Mouse (Mus musculus): Measurements from ENCODE around the gene Ctcf.

Ctcf gene

DNA sequence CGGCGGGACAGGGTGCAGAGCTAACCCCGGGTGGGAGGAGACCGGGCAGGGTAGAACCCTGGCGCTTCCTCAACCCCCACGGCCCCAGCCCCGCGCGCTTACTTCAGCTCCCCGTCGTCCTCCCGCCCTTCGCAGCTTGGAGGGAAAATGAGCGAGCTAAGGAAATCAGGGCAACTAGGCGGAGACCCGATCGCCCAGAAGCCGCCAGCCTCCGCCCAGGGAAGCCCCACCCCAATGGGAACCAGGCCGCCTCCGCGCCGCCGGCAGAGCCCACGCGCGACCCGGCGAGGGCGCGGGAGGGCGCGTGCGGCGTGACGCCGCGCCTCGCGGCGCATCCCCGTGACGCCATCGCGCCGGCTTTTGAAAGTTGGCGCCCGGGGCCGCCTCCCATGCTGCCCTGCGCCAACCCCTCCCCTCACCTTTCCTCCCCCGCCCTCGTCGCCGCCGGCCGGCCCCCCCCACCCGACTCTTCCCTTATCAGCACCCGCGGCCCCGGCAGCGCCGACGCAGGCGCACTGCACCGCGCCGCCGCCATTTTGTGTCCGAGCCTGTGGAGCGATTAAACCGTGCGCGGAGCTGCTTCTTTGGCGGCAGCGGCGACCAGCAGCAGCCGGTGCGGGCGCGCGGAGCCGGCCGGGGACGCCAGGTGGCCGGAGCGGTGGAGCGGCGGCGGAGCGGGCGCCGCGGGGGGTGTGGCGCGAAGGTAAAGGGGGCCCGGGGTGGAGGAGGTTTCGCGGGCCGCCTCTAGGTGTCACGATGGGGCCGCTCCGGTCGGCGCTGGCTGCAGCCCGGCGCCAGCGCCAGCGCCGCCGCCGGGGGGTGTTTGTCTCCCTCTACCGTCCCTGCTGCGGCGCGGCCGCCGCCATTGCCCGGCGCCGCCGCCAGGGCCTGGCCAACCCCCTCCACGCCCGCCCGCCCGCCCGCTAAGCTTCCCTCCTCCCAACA, at the start of gene Ctcf:
Gene Ctcf, plus strand, starts transcription at position 551 of the 945 bp plus-strand sequence.
- in situ Hi-C loops (cut with MboI, MseI) = no loop called here

DNA sequence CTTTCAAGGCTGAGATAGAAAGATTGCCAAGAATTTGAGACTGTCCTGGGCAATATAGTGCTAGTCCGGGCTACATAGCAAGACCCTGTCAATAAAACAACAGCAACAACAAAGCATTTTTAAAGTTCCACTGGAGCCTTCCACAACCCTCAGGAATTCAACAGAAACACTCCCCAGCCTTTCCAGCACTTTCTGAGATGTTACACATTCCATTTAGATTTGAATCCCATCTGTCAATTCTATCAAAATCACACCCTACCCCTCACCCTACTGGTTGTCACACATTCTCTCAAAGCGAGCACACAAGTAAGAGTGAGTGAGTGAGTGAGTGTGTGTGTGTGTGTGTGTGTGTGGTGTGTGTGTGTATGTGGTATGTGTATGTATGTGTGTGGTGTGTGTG, 43.9 kb upstream of the Ctcf start:
- in situ Hi-C loops (cut with MboI, MseI) = loop anchor here (25.0 kb wide), 1 partner anchor 845 kb away; no protein-coding TSS in a partner anchor

DNA sequence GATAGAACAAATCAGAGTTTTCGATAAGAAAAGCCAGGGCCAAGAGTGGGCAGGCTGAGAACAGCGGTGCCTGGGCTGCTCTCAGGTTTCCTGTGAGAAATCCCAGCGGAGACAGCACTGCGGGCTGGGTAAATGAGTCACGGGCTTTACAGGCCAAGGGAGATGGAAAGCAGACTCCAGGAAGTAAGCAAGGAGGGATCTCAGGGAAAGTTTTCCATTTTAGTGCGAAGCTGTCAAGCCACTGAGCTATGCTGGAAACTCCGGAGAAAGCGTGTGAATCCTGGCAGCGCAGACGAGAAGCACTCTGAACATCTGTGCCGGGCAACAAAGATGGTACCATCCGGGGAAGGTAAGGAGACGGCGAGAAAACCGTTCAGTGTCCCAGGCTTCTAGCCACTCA, 42.5 kb upstream of the Ctcf start:
- in situ Hi-C loops (cut with MboI, MseI) = loop anchor here (25.0 kb wide), 1 partner anchor 843 kb away; no protein-coding TSS in a partner anchor

DNA sequence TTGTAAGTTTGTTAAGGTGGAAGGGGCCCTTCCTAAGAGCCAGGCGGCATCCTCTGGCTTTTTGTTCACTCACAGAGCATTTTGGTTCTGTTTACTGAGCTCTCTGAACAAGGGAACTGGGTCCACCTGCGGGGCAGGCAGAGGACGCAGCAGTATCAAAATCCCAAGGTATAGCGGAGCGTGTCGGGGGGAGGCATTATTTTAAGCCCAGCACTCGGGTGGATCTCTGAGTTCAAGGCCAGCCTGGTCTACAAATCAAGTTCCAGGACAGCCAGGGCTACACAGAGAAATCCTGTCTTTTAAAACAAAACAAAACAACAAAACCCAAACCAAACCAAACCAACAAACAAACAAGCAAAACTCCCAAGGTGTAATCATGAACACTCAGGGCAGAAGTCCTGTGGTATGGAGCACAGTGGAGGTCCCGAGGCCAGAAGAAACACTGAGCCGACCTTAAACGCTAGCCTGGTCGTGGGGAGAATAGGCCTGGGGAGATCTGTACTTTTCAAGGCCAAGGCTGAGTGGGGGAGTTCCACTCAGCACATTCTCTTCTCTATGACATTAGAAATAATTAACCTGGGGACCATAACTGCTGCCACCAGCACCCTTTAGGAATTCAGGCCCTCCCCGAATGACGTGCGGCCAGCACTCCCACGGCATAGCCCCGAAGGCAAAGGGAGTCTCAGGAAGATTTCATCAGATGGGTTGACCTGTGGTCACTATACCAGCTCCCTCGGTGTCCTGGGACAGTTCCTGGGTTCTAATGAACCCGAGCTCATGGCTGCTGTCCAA, 41.7 kb upstream of the Ctcf start:
- in situ Hi-C loops (cut with MboI, MseI) = loop anchor here (25.0 kb wide), 1 partner anchor 843 kb away; no protein-coding TSS in a partner anchor

DNA sequence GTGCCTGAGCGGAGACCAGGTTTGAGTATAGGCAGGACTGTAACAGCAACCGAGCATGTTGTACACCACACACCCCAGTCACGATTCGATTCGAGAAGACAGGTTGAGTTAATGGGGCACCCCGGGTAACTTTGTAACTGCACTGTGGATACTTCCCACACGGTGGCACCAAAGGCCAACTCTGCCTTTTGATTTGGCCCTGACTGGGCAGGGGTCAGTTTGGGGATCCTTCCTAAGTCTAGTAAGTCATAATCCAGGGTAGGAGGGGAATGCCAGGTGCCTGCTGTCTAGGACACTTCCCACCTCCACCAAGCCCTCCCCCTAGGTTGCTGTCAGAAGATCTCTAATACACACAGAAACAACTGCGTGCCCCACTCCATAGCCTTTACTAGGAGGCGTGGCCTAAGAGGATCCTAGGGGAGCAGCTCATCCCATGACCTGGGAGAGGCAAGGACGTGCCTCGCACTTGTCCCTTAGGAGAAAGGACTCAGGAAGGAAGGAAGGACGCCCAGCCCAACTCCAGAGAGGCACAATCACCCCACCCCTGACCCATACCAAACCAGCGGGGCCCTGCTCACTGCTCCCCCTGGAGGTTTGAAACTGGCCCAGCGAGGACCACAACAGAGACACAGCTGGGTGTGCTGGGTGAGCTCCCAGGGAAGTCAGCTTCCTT, 39.9 kb upstream of the Ctcf start:
- in situ Hi-C loops (cut with MboI, MseI) = loop anchor here (25.0 kb wide), 1 partner anchor 841 kb away; no protein-coding TSS in a partner anchor

DNA sequence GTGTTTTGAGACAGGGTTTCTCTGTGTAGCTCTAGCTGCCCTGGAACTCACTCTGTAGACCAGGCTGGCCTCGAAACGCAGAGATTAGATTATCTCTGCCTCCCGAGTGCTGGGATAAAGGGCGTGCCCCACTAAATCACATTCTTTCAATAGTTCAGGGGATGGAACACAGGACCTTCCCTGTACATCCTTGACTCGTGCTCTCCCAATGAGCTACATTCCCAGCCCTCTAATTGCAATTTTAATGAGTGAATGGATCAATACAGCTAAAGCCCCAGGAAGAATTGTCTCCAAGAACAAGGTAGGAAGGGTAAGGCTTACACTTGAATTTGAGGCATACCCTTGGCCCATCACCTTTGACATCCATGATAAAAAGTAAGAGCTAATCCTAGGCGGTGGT, 37.6 kb upstream of the Ctcf start:
- in situ Hi-C loops (cut with MboI, MseI) = loop anchor here (25.0 kb wide), 1 partner anchor 839 kb away; no protein-coding TSS in a partner anchor

DNA sequence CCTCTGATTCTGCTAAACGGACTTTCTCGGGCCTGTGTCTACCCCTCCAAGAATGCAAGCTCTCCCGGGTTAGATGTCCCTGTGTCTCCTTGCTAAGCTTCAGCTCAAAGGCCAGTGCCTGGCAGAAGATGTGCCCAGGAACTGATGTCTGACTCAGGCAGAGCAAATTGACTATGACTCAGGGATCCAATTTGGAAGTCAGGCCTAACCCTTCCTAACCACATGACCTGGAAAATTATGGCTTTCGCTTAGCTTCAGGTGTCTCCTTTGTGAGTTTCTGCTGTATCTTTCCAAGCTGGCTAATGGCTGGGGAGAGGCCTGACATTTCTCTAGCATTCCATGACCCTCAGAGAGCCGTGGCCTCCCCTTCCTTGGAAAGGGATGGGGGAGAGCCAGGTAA, 35.1 kb upstream of the Ctcf start:
- in situ Hi-C loops (cut with MboI, MseI) = loop anchor here (5.0 kb wide), 2 partner anchors 34 to 86 kb away; partner anchors contain the start of genes Atp6v0d1 and Carmil2

DNA sequence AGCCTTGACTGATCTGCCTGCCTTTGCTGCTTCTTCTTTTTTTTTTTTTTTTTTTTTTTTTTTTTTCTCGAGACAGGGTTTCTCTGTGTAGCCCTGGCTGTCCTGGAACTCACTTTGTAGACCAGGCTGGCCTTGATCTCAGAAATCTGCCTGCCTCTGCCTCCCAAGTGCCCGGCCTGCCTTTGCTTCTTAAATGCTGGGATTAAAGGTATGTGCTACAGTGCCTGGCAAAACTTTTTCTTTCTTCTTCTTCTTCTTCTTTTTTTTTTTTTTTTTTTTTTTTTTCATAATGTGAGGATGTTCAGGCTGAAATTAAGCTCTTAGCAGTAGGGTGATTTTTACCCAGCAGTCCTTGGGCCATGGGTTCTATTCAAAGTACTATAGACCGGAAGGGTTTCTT, 33.8 kb upstream of the Ctcf start:
- in situ Hi-C loops (cut with MboI, MseI) = loop anchor here (5.0 kb wide), 2 partner anchors 35 to 85 kb away; partner anchors contain the start of genes Atp6v0d1 and Carmil2

DNA sequence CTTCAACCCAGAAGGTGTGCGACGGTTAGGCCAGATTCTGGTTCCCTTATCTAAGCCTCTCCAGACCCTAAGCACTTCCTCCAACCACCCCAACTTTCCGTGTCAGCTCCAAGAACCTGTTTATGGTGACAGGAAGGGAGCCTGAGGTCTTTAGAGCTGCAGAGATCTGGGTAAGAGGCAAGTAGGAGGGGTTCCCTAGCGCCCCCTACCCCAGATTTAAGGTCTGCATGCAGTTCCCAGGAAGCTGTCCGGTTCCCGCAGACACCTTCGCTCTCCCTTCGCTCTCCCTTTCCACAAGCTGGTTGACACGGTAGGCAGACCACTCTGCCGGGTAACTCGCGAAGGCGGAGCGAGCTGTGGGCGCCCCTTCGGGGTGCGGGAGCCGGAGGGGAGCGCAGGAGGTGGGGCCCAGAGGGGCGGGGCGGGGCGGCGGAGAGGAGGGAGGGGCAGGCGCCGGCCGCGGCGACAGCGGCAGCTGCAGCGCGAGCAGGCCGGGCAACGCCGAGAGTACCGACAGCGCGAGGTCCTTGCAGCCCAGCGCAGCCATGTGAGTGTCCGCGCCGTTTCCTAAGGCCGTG, 31.5 kb upstream of the Ctcf start, which contains the start of gene Ripor1:
Gene Ripor1, plus strand, starts transcription at position 452 of the 578 bp plus-strand sequence.
- in situ Hi-C loops (cut with MboI, MseI) = loop anchor here (5.0 kb wide), 2 partner anchors 38 to 82 kb away; partner anchors contain the start of genes Atp6v0d1 and Carmil2

DNA sequence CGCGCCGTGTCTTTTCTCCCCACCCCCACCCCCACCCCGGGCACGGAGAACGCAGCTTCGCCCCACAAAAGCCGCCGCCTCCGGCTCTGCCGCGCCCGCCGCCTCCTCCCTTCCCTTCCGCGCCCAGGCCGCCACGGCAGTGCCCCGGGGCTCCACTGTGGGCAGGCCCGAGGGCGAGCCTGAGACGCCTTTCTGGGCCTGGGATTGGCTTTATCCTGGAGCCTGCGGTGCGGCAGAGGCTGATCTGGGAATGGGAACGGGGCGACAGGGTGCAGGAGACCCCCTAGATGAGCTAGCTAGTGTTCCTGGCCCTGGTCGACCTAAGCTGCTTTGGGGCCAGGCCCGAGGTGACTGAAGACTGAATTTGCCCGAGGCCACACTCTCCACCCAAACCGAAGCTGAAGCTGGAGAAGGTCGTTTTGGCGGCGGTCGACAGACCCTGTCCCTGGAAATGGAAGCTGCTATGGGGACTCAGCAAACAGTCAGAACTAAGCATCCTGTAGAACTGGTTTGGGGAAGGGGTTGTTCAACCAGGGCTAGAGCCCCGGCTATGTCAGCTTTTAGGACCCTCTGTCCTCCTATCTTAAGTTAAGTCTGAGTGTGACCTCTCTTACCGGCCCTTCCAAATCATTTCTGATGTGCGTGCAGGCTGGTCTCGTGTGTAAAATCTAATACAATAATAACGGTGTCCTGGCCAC, 30.7 kb upstream of the Ctcf start:
- in situ Hi-C loops (cut with MboI, MseI) = no loop called here

DNA sequence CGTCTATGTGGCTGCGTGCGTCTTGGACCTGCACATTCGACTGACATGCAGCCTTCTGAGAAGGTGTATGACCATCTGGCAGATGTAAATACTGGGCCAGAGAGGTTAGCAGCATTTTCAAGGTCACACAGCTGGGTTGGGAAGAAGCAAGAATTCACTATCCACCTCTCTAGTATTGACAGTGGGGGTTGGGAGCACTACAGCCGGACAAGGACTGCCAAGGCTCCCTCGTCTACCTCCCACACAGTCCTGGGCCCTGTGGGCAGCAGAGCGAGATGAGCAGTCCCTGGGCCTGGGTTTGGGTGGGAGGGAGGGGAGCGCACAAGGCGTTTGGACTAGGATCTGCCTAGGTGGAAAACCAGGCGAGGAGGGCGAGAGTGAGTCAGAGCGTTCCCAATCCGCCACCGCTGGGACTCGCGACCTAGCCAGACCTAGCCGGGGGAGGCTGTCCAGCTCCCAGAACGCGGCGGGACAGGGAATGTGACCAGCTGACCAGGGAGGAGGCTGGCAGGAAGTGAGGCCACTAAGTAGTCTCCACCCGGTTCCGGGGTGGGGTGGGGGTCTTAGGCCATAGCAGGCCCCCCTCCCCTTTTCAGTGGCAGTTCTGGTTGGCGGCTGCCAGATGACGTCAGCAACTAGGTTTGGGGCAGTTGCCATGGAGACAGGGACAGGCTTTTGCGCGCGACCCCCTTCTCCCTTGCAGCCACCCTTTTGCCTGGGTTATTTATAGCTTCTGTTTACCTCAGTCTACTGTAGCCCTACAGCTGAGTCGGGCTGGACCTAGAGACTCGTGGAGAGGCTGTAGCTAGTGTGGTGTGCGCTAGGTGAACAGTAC, 30.0 kb upstream of the Ctcf start:
- in situ Hi-C loops (cut with MboI, MseI) = no loop called here

DNA sequence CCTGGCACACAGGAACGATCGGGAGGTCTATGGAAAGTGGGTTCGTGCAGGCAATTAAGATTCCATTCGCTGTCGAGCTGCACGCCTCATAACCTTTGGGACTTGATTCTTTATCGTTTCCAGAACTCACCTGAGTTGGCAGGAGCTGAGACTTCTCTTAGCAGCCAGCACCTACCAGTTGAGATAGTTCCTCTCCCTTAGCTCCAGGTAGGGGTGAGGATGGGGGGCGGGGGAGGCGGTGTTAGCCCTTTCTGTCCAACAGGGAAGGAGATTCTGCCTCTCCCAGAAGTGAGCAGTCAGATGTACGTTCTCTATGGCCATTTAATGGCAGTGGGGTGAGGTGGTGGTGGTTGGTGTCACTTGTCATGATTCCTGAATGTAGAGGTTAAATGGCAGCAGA, 29.3 kb upstream of the Ctcf start:
- in situ Hi-C loops (cut with MboI, MseI) = no loop called here

DNA sequence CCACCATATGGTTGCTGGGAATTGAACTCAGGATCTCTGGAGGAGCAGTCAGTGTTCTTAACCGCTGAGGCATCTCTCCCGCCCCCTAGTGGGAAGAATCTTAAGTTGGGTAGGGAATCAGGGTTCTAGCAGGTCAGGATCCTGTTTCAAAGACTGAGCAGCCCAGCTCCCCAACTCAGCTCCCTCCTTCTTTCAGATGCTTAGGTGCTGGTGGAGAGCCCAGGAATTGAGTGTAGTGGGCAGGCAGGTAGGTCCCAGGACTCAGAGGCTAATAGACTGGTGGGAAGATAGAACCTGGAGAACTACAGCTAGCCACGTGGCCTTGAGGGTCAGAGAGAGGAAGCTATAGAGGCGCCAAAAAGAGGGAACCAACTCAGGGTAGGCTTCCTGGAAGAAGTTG, 28.7 kb upstream of the Ctcf start:
- in situ Hi-C loops (cut with MboI, MseI) = no loop called here

DNA sequence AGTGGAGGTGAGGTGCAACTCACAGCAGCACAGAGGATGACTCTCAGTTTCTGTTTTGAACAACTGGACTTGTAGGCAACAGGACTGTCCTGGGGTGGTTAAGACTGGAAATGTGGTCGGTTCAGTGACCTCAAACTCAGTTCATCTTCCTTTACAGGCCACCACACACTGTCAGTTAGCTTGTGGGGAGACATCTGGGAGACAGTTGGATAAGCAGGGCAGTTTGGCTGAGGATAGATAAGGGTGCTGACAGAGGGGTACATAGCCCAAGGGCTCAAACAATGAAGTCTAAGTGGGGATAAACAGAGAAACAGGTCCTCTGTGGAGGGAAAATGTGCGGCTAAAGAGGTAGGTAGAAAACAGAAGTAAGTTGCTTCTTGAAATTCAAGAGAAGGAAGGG, 27.0 kb upstream of the Ctcf start:
- in situ Hi-C loops (cut with MboI, MseI) = no loop called here

DNA sequence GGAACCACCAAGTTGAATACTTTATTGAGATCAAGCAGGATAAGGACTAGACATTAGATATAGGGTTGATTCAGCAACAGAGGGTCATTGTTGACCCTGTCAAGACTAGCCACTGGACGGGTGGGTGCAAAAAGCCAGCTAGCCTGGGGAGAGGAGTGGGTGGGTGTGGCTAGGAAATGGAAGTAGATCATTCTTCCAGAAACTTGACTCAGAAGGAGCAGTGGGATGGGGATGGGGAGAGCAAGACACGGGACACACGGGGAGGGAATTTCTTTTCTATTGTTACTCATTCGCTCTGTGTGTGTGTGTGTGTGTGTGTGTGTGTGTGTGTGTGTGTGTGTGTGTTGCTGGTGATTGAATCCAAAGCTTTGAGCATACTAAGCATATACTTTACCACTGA, 26.6 kb upstream of the Ctcf start:
- in situ Hi-C loops (cut with MboI, MseI) = loop anchor here (10.0 kb wide), 1 partner anchor 175 kb away; no protein-coding TSS in a partner anchor

DNA sequence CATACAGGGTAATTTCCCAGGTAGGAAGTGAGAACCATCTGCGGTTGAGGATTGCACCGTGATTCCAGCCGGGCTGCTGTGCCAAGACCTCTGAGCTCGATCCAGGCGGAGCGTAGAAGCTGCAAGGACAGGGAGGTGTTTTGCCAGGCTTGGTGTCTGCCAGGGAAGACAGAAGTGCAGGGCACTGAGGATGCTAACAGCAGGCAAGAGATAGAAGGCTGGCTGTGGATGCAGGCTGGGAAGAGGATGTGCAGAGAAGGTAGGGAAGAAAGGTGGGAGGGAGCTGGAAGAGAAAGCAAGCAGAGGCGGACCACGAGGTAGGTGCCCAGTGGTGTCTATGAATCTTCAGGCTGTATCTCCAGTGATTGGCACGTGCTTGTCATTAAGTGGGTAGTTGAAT, 24.5 kb upstream of the Ctcf start:
- in situ Hi-C loops (cut with MboI, MseI) = loop anchor here (10.0 kb wide), 1 partner anchor 173 kb away; no protein-coding TSS in a partner anchor

DNA sequence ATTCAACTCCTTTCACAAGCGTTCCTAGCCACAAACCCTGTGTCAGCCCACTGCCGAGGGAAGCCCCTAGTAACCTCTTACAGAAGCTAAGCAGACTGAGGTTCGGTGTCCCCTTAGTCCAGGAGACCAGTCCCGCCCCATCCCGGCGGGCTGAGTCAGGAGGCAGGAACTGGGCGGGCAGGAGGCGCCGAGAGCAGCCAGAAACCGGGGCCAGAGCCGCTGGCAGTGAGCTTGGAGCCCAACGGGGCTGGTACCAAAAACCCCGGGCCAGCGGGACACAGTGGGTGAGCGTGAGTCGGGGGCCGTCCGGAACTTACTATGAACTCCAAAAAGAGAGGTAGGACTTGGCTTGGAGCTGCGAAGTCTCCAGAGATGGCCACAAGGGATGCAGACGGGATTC, 23.3 kb upstream of the Ctcf start:
- in situ Hi-C loops (cut with MboI, MseI) = loop anchor here (10.0 kb wide), 1 partner anchor 172 kb away; no protein-coding TSS in a partner anchor

DNA sequence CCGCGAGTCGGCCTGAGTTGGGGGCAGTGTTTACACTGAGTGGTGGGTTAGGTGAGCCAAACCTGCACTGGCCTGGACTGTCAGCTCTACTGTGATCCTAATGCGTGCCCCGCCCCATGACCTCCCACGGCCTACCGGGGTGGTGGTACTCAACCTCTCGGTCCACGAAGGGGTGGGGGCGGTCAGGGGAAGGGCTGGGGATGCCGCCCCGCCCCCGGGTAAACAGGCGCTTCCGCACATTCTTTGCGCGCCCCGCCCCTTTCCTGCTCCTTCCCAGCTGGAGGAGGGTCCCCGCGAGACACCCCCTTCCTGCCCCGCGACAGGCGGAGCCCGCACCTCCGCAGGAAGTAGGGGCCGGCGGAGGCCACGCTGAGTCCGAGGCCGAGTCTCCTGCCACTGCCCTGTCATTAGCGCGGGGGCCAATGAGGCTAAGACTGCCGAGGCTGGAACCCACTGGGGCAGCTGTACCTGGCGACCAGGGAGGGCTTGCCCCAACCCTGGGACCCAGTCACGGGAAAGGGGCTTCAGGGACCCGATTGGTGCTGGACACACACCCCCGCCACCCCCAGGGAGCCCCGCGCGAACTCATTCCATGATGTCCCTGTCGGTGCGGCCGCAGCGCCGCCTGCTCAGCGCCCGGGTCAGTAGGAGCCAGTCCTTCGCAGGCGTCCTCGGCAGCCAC, 22.4 kb upstream of the Ctcf start:
- in situ Hi-C loops (cut with MboI, MseI) = loop anchor here (10.0 kb wide), 1 partner anchor 171 kb away; no protein-coding TSS in a partner anchor
